Mouse (Mus musculus) splenic B cell, adult 2 months (primary cell): ENCODE results near the gene Gm20931.
"Not testable (repeated sequence)": the region's sequence is repeated elsewhere in the genome, so short reads cannot be mapped to it uniquely, and the experiment has no call there.

Source experiments
- DNase-seq: peaks from one replicate; pipeline ENCODE4 v3.0.0-alpha.2; 2011; ENCODE audit warnings: low read depth, low spot score
- H3K27me3 ChIP-seq: 2 replicates; pipeline ENCODE4 v1.6.1; 2012; ENCODE audit warnings: mild to moderate bottlenecking, low read length, moderate library complexity, mixed read lengths; ENCODE audit not compliant: control insufficient read depth, poor library complexity, insufficient read depth, severe bottlenecking
- H3K36me3 ChIP-seq: 2 replicates; pipeline ENCODE4 v1.6.1; 2012; ENCODE audit warnings: mild to moderate bottlenecking, low read length, moderate library complexity, mixed read lengths; ENCODE audit not compliant: control insufficient read depth, poor library complexity, insufficient read depth, severe bottlenecking

The Gm20931 gene

GRCm38 (mm10) chrY:55213420-55213819 lies at the start of gene Gm20931:
Gene Gm20931, plus strand, starts transcription at chrY:55213720.
- not testable (repeated sequence) for DNase-seq, H3K27me3 ChIP-seq, H3K36me3 ChIP-seq
